Mouse (Mus musculus) CH12.LX (cell line): ENCODE data around the gene Opn4. TPM values are rescaled to one million over a fixed set of nuclear protein-coding genes. Genes with fewer than 3 reads are reported as not detected.
A peak's percentile ranks its signal among the peaks of the same experiment; 100 is the strongest.

Source experiments
- DNase-seq: peaks from one replicate; pipeline ENCODE4 v3.0.0-alpha.2; 2013; ENCODE audit errors: extremely low read depth
- H3K27ac ChIP-seq: 2 replicates; pipeline ENCODE4 v1.5.1; 2012; ENCODE audit warnings: low read depth, mild to moderate bottlenecking, control low read depth, moderate library complexity; ENCODE audit not compliant: insufficient read depth
- H3K27me3 ChIP-seq: replicated peaks from 2 replicates; pipeline ENCODE3; 2012; ENCODE audit warnings: inconsistent platforms
- H3K36me3 ChIP-seq, 2 experiments: replicated peaks in 1 of 2; 2 replicates each; pipeline versions ENCODE3 to v1.6.1; 2012; ENCODE audit warnings: inconsistent platforms in 1 of 2, low read length in 1 of 2, mild to moderate bottlenecking in 1 of 2, mixed read lengths in 1 of 2, moderate library complexity in 1 of 2; ENCODE audit not compliant: control insufficient read depth in 1 of 2, insufficient read depth in 1 of 2
- H3K4me1 ChIP-seq, 2 experiments: 2 replicates each; pipeline ENCODE4 v1.6.1; 2012; ENCODE audit warnings: inconsistent platforms in 1 of 2, moderate library complexity in 1 of 2; ENCODE audit not compliant: insufficient read depth in 2 of 2, control insufficient read depth in 1 of 2
- H3K4me2 ChIP-seq: 2 replicates; pipeline ENCODE4 v1.6.1; 2012; ENCODE audit warnings: low read depth, mild to moderate bottlenecking, control low read depth; ENCODE audit not compliant: poor library complexity, insufficient read depth, severe bottlenecking
- H3K4me3 ChIP-seq, 3 experiments: fragments of 150-350 bp in 1 of 3; sonication (generic) in 1 of 3; replicated peaks in 1 of 3; 2 replicates each; pipeline versions ENCODE3 to v1.5.1; 2011 to 2012; ENCODE audit warnings: low read depth in 2 of 3, low read length in 2 of 3, mild to moderate bottlenecking in 2 of 3, moderate library complexity in 2 of 3, control low read depth in 1 of 3, improper control_type of control experiment in 1 of 3, inconsistent platforms in 1 of 3, mixed read lengths in 1 of 3; ENCODE audit not compliant: poor library complexity in 1 of 3
- H3K79me2 ChIP-seq: replicated peaks from 2 replicates; pipeline ENCODE4 v1.6.1; 2012; ENCODE audit warnings: mild to moderate bottlenecking, moderate library complexity; ENCODE audit not compliant: control insufficient read depth, poor library complexity, insufficient read depth, severe bottlenecking; ENCODE audit errors: extremely low read depth
- H3K9ac ChIP-seq: 2 replicates; pipeline ENCODE4 v1.6.1; 2012; ENCODE audit warnings: low read depth, mild to moderate bottlenecking, control low read depth, moderate library complexity; ENCODE audit not compliant: insufficient read depth
- H3K9me3 ChIP-seq: replicated peaks from 2 replicates; pipeline ENCODE3; 2012; ENCODE audit warnings: low read length, inconsistent platforms, mixed read lengths
- BHLHE40 ChIP-seq: IDR thresholded peaks from 2 replicates; pipeline ENCODE4 v1.6.1; 2011; ENCODE audit warnings: mild to moderate bottlenecking, low read depth, low read length, improper control_type of control experiment
- CHD2 ChIP-seq: IDR thresholded peaks from 2 replicates; pipeline ENCODE4 v1.6.1; 2011; ENCODE audit warnings: low read length, improper control_type of control experiment
- CTCF ChIP-seq, 2 experiments: IDR thresholded peaks in 1 of 2; conservative IDR thresholded peaks in 1 of 2; 2 replicates each; pipeline ENCODE4 v1.5.1; 2011 to 2012; ENCODE audit warnings: low read depth in 2 of 2, low read length in 2 of 2, improper control_type of control experiment in 1 of 2, inconsistent platforms in 1 of 2, mild to moderate bottlenecking in 1 of 2, moderate library complexity in 1 of 2
- E2F4 ChIP-seq: IDR thresholded peaks from 2 replicates; pipeline ENCODE4 v1.6.1; 2011; ENCODE audit warnings: low read depth, low read length, improper control_type of control experiment; ENCODE audit not compliant: insufficient replicate concordance
- ELF1 ChIP-seq: IDR thresholded peaks from 2 replicates; pipeline ENCODE4 v1.6.1; 2014; ENCODE audit warnings: low read depth, mild to moderate bottlenecking, inconsistent platforms, low read length, improper control_type of control experiment
- ETS1 ChIP-seq: conservative IDR thresholded peaks from 2 replicates; pipeline ENCODE4 v1.6.1; 2012; ENCODE audit warnings: low read depth, mild to moderate bottlenecking, inconsistent platforms, low read length, improper control_type of control experiment, moderate library complexity
- JUN ChIP-seq: IDR thresholded peaks from 2 replicates; pipeline ENCODE4 v1.6.1; 2011; ENCODE audit warnings: low read depth, mild to moderate bottlenecking, low read length, improper control_type of control experiment, moderate library complexity; ENCODE audit not compliant: insufficient read depth
- JUND ChIP-seq: conservative IDR thresholded peaks from 2 replicates; pipeline ENCODE4 v1.6.1; 2011; ENCODE audit warnings: low read depth, low read length, improper control_type of control experiment
- KAT2A ChIP-seq: IDR thresholded peaks from 2 replicates; pipeline ENCODE4 v1.6.1; 2012; ENCODE audit warnings: low read length, improper control_type of control experiment, inconsistent platforms; ENCODE audit not compliant: insufficient replicate concordance
- MXI1 ChIP-seq: IDR thresholded peaks from 2 replicates; pipeline ENCODE4 v1.6.1; 2011; ENCODE audit warnings: mild to moderate bottlenecking, low read depth, low read length, improper control_type of control experiment
- MYC ChIP-seq: IDR thresholded peaks from 2 replicates; pipeline ENCODE4 v1.6.1; 2011; ENCODE audit warnings: low read depth, mild to moderate bottlenecking, improper control_type of control experiment, low read length
- NRF1 ChIP-seq: IDR thresholded peaks from 2 replicates; pipeline ENCODE4 v1.6.1; 2014; ENCODE audit warnings: low read depth, mild to moderate bottlenecking, inconsistent platforms, low read length, improper control_type of control experiment, moderate library complexity
- PAX5 ChIP-seq: IDR thresholded peaks from 2 replicates; pipeline ENCODE4 v1.6.1; 2012; ENCODE audit warnings: low read length, inconsistent platforms, mixed read lengths
- POLR2A ChIP-seq: IDR thresholded peaks from 2 replicates; pipeline ENCODE4 v1.6.1; 2011; ENCODE audit warnings: low read depth, mild to moderate bottlenecking, improper control_type of control experiment, low read length
- RCOR1 ChIP-seq: conservative IDR thresholded peaks from 2 replicates; pipeline ENCODE4 v1.6.1; 2012; ENCODE audit warnings: low read depth, mild to moderate bottlenecking, inconsistent platforms, low read length, improper control_type of control experiment
- SMC3 ChIP-seq: IDR thresholded peaks from 2 replicates; pipeline ENCODE4 v1.6.1; 2011; ENCODE audit warnings: low read depth, low read length, improper control_type of control experiment
- ZMIZ1 ChIP-seq: IDR thresholded peaks from 2 replicates; pipeline ENCODE4 v1.6.1; 2012; ENCODE audit warnings: low read depth, mild to moderate bottlenecking, inconsistent platforms, low read length, improper control_type of control experiment
- ZNF384 ChIP-seq: IDR thresholded peaks from 2 replicates; pipeline ENCODE4 v1.6.1; 2012; ENCODE audit warnings: low read depth, low read length, improper control_type of control experiment, inconsistent platforms
- dilution Hi-C: fragments of 300-500 bp; cut with MboI; formaldehyde crosslinking; loops from 2 replicates; pipeline ENCODE4 v1.14.3; 2020; ENCODE audit warnings: low sequenced_read_pairs; ENCODE audit not compliant: extremely low pct_unique_long_range_greater_than_20kb, extremely low pct_ligation_motif_present
- in situ Hi-C: fragments of 300-500 bp; cut with MboI; formaldehyde crosslinking; loops from 3 replicates; pipeline ENCODE4 v1.14.3; 2019; ENCODE audit warnings: low sequenced_read_pairs, low pct_ligation_motif_present, low pct_unique_long_range_greater_than_20kb, mixed read lengths
- polyA plus RNA-seq: library from polyadenylated mRNA; unstranded; fragments of >175 nt; gene quantifications from 2 replicates; pipeline ENCODE4 v1.2.1, GENCODE M21; 2012; ENCODE audit warnings: low read depth; ENCODE audit not compliant: insufficient read length
- total RNA-seq, 2 experiments: library from RNA; depleted of rRNA; stranded (reverse); fragments of 300-350 nt in 1 of 2; fragments of >200 nt in 1 of 2; gene quantifications; 2 replicates each; pipeline ENCODE4 v1.2.3; 2012 to 2014

Gene Opn4
- total and polyA plus RNA-seq, 3 experiments, result not detected

GRCm38 (mm10) chr14:34564646-34565045, 35.3 kb downstream of the Opn4 start:
- dilution Hi-C loops, result no loop called here
- H3K36me3 ChIP-seq, result no peaks in the 10 kb centered on the region
- H3K27ac ChIP-seq, result no peak overlapping the region
- peaks cover 5 to 12% of the 10 kb centered on the region in 2 experiments for H3K4me1 ChIP-seq
- H3K4me2 ChIP-seq, result no peak overlapping the region
- no peak overlapping the region for H3K4me3 ChIP-seq
- H3K79me2 ChIP-seq, result no peaks in the 10 kb centered on the region
- no peak for DNase-seq
- no peaks in the 10 kb centered on the region for H3K9me3 ChIP-seq
- no peak overlapping the region for H3K9ac ChIP-seq
- TF ChIP-seq MYC (no peak), NRF1 (no peak), POLR2A (no peak), BHLHE40 (no peak), PAX5 (no peak)
- in situ Hi-C loops, result loop anchor here (5.0 to 10.0 kb wide), 2 partner anchors 142 to 190 kb away; partner anchors contain the start of genes Mmrn2 and Sncg
- no peaks in the 10 kb centered on the region for H3K27me3 ChIP-seq

GRCm38 (mm10) chr14:34562393-34562792, 37.5 kb downstream of the Opn4 start:
- Histone ChIP-seq H3K4me2 (no peak overlapping the region), H3K9me3 (no peaks in the 10 kb centered on the region), H3K4me1 (peaks cover 0 to 12% of the 10 kb centered on the region in 2 experiments; a peak in 2 of 4 replicates), H3K79me2 (no peaks in the 10 kb centered on the region), H3K4me3 (no peak overlapping the region), H3K9ac (no peak overlapping the region), H3K27me3 (no peaks in the 10 kb centered on the region), H3K27ac (no peak overlapping the region), H3K36me3 (no peaks in the 10 kb centered on the region)
- dilution Hi-C loops (no loop called here), in situ Hi-C loops (loop anchor here (5.0 to 10.0 kb wide), 2 partner anchors 140 to 188 kb away; partner anchors contain the start of genes Mmrn2 and Sncg)
- DNase-seq, result peak; percentile 44
- no peak for TF ChIP-seq MXI1
- TF ChIP-seq CHD2, result no peak
- no peak for TF ChIP-seq KAT2A
- TF ChIP-seq E2F4, result no peak
- TF ChIP-seq ZNF384, result no peak
- peak in 1 of 2 experiments; percentile 31; a peak in 2 of 4 replicates for TF ChIP-seq CTCF (conservative IDR thresholded peaks at IDR 0.05 in 1 of 2, IDR thresholded peaks at IDR 0.05 in 1 of 2; ENCODE audit: low read depth in 2 of 2, low read length in 2 of 2)
- 0 out of 2 replicates have a peak, but pooled peaks have one; percentile 8 for TF ChIP-seq SMC3
- no peak for TF ChIP-seq ZMIZ1
- no peak for TF ChIP-seq RCOR1
- no peak for TF ChIP-seq JUN
- TF ChIP-seq ELF1, result 0 out of 2 replicates have a peak, but pooled peaks have one; percentile 8
- TF ChIP-seq ETS1, result no peak
- no peak for TF ChIP-seq JUND
